Mouse (Mus musculus) embryonic facial prominence, embryonic 15.5 days (tissue): ENCODE results near the gene Mblac1. TPM values are rescaled to one million over a fixed set of nuclear protein-coding genes. Genes with fewer than 3 reads are reported as not detected.

Source experiments
- ATAC-seq: fragments of 200-750 bp; cut with Nextera tagmentation; 2 replicates; pipeline ENCODE4 v1.8.0; 2017; ENCODE audit warnings: low read depth, moderate TSS enrichment; ENCODE audit not compliant: insufficient number of reproducible peaks, low FRiP score, low TSS enrichment
- H3K27ac ChIP-seq: fragments of 300-500 bp; sonication (generic); replicated peaks from 2 replicates; pipeline ENCODE4 v1.5.1; 2015; ENCODE audit warnings: mild to moderate bottlenecking, inconsistent platforms
- H3K27me3 ChIP-seq: fragments of 300-500 bp; sonication (generic); 2 replicates; pipeline ENCODE4 v1.6.1; 2015; ENCODE audit warnings: inconsistent platforms
- H3K36me3 ChIP-seq: fragments of 300-500 bp; sonication (generic); 2 replicates; pipeline ENCODE4 v1.6.1; 2015; ENCODE audit warnings: mild to moderate bottlenecking, inconsistent platforms
- H3K4me1 ChIP-seq: fragments of 300-500 bp; sonication (generic); 2 replicates; pipeline ENCODE4 v1.6.1; 2015; ENCODE audit warnings: inconsistent platforms
- H3K4me2 ChIP-seq: fragments of 300-500 bp; sonication (generic); replicated peaks from 2 replicates; pipeline ENCODE4 v1.6.1; 2015; ENCODE audit warnings: mild to moderate bottlenecking, inconsistent platforms
- H3K4me3 ChIP-seq: fragments of 300-500 bp; sonication (generic); replicated peaks from 2 replicates; pipeline ENCODE4 v1.5.1; 2015; ENCODE audit warnings: mild to moderate bottlenecking, inconsistent platforms
- H3K9ac ChIP-seq: fragments of 300-500 bp; sonication (generic); 2 replicates; pipeline ENCODE4 v1.6.1; 2015; ENCODE audit warnings: inconsistent platforms
- H3K9me3 ChIP-seq: fragments of 300-500 bp; sonication (generic); replicated peaks from 2 replicates; pipeline ENCODE4 v1.6.1; 2016; ENCODE audit warnings: inconsistent platforms
- WGBS: fragments of 180-500 bp; shearing (Covaris S2); methylation state at CpG from one replicate; pipeline ENCODE4 v1.1.7; 2015; 5-methylcytosine and 5-hydroxymethylcytosine counted together
- polyA plus RNA-seq: library from polyadenylated mRNA; unstranded; fragments of >200 nt; fragmentation: Nextera tagmentation; extraction: Ambion mirVana; gene quantifications from 2 replicates; pipeline ENCODE4 v1.2.1, GENCODE M21; 2015

The Mblac1 gene
- polyA plus RNA-seq, 1 experiment from 2014 or later, result 8.6 TPM

- peak; percentile 94 for ATAC-seq
- Histone ChIP-seq H3K9me3 (no peaks in the 10 kb centered on the region), H3K27me3 (no peaks in the 10 kb centered on the region), H3K4me1 (peaks cover 28% of the 10 kb centered on the region), H3K9ac (peak within 1 kb of the TSS; percentile 51), H3K4me3 (peak within 1 kb of the TSS; percentile 74), H3K4me2 (peak within 1 kb of the TSS; percentile 91), H3K27ac (peak within 1 kb of the TSS; percentile 91), H3K36me3 (peaks cover 49% of the 10 kb centered on the region)
- WGBS, result under 1% methylated on average over 54 of the region's 54 CpGs
Observed at GRCm38 (mm10) chr5:138171695-138172491, 22.2 kb upstream of the Mblac1 start, which contains the start of the genes Ap4m1 and Mcm7. Gene Ap4m1 (plus strand): TSS chr5:138172002. Gene Mcm7 (minus strand): TSS chr5:138172422.

- H3K4me3 ChIP-seq, result no peak overlapping the region; the same call in 1 of the 2 replicates
- no peak overlapping the region for H3K9ac ChIP-seq
- peak overlapping the region; percentile 91 for H3K4me2 ChIP-seq
- H3K27ac ChIP-seq, result no peak overlapping the region
- 67% methylated on average over 3 of the region's 3 CpGs for whole genome bisulfite sequencing
- H3K9me3 ChIP-seq, result no peaks in the 10 kb centered on the region
- peaks cover 49% of the 10 kb centered on the region for H3K36me3 ChIP-seq
- no peak for ATAC-seq
- H3K4me1 ChIP-seq, result peaks cover 28% of the 10 kb centered on the region
- H3K27me3 ChIP-seq, result no peaks in the 10 kb centered on the region
Observed at GRCm38 (mm10) chr5:138173217-138173616, 20.9 kb upstream of the Mblac1 start.

GRCm38 (mm10) chr5:138186950-138187638, 7.0 kb upstream of the Mblac1 start, which contains the start of the genes Taf6 and Cnpy4:
Gene Taf6 (minus strand): TSS chr5:138187451.
Gene Cnpy4 (plus strand): TSS chr5:138187485.
- peak within 1 kb of the TSS; percentile 81 for H3K27ac ChIP-seq
- H3K4me3 ChIP-seq, result peak within 1 kb of the TSS; percentile 80
- WGBS, result under 1% methylated on average over 31 of the region's 31 CpGs
- H3K36me3 ChIP-seq, result peaks cover 44% of the 10 kb centered on the region
- peaks cover 16% of the 10 kb centered on the region for H3K4me1 ChIP-seq
- peak within 1 kb of the TSS; percentile 81 for H3K9ac ChIP-seq
- H3K27me3 ChIP-seq, result no peaks in the 10 kb centered on the region
- peak; percentile 83 for ATAC-seq
- H3K4me2 ChIP-seq, result peak within 1 kb of the TSS; percentile 64
- no peaks in the 10 kb centered on the region for H3K9me3 ChIP-seq

GRCm38 (mm10) chr5:138187661-138188306, 6.3 kb upstream of the Mblac1 start:
- peak overlapping the region; percentile 80 for H3K4me3 ChIP-seq
- peak overlapping the region; percentile 81 for H3K9ac ChIP-seq
- no peaks in the 10 kb centered on the region for H3K9me3 ChIP-seq
- WGBS, result 0% methylated on average over 10 of the region's 10 CpGs
- peak overlapping the region; percentile 81 for H3K27ac ChIP-seq
- H3K27me3 ChIP-seq, result no peaks in the 10 kb centered on the region
- H3K4me2 ChIP-seq, result peak overlapping the region; percentile 64
- peaks cover 16% of the 10 kb centered on the region for H3K4me1 ChIP-seq
- ATAC-seq, result peak; percentile 87
- H3K36me3 ChIP-seq, result peaks cover 44% of the 10 kb centered on the region

- 2% methylated on average over 29 of the region's 29 CpGs for WGBS
- H3K9me3 ChIP-seq, result no peaks in the 10 kb centered on the region
- peak overlapping the region; percentile 80 for H3K4me3 ChIP-seq
- no peaks in the 10 kb centered on the region for H3K27me3 ChIP-seq
- peaks cover 28% of the 10 kb centered on the region; the same call in 1 of the 2 replicates for H3K36me3 ChIP-seq
- peak overlapping the region; percentile 86 for H3K9ac ChIP-seq
- peak; percentile 47 for ATAC-seq
- H3K4me2 ChIP-seq, result peak overlapping the region; percentile 91
- H3K27ac ChIP-seq, result peak overlapping the region; percentile 82
- peaks cover 16% of the 10 kb centered on the region; the same call in 1 of the 2 replicates for H3K4me1 ChIP-seq
Observed at GRCm38 (mm10) chr5:138194755-138195345, 736 bp downstream of the Mblac1 start.

GRCm38 (mm10) chr5:138195463-138195862, 1.3 kb downstream of the Mblac1 start:
- Histone ChIP-seq H3K4me1 (peaks cover 16% of the 10 kb centered on the region; the same call in 1 of the 2 replicates), H3K36me3 (peaks cover 22% of the 10 kb centered on the region; the same call in 1 of the 2 replicates), H3K27ac (peak overlapping the region; percentile 82; the same call in 1 of the 2 replicates), H3K4me2 (peak overlapping the region; percentile 91), H3K4me3 (peak overlapping the region; percentile 80; the same call in 1 of the 2 replicates), H3K9ac (no peak overlapping the region), H3K9me3 (no peaks in the 10 kb centered on the region), H3K27me3 (no peaks in the 10 kb centered on the region)
- 63% methylated on average over 7 of the region's 7 CpGs for WGBS
- no peak for ATAC-seq

- Histone ChIP-seq H3K36me3 (no peaks in the 10 kb centered on the region), H3K9me3 (no peaks in the 10 kb centered on the region), H3K27ac (no peak overlapping the region), H3K9ac (no peak overlapping the region), H3K4me1 (peaks cover 13% of the 10 kb centered on the region; the same call in 1 of the 2 replicates), H3K27me3 (no peaks in the 10 kb centered on the region), H3K4me3 (no peak overlapping the region), H3K4me2 (no peak overlapping the region)
- ATAC-seq, result no peak
- WGBS, result 0% methylated on average over 1 of the region's 1 CpGs
Observed at GRCm38 (mm10) chr5:138199576-138199975, 5.5 kb downstream of the Mblac1 start.

- H3K9ac ChIP-seq, result no peak overlapping the region
- H3K9me3 ChIP-seq, result no peaks in the 10 kb centered on the region
- no peak overlapping the region for H3K27ac ChIP-seq
- no peak for ATAC-seq
- H3K4me2 ChIP-seq, result no peak overlapping the region
- H3K4me3 ChIP-seq, result no peak overlapping the region
- no peaks in the 10 kb centered on the region for H3K27me3 ChIP-seq
- no peaks in the 10 kb centered on the region for H3K36me3 ChIP-seq
- WGBS, result 81% methylated on average over 3 of the region's 3 CpGs
- H3K4me1 ChIP-seq, result no peaks in the 10 kb centered on the region
Observed at GRCm38 (mm10) chr5:138202086-138202485, 8.0 kb downstream of the Mblac1 start.

GRCm38 (mm10) chr5:138207253-138207652, 13.1 kb downstream of the Mblac1 start:
- no peak overlapping the region for H3K4me2 ChIP-seq
- H3K27ac ChIP-seq, result no peak overlapping the region
- H3K9ac ChIP-seq, result no peak overlapping the region
- no peak overlapping the region for H3K4me3 ChIP-seq
- H3K4me1 ChIP-seq, result no peaks in the 10 kb centered on the region
- H3K9me3 ChIP-seq, result no peaks in the 10 kb centered on the region
- WGBS, result 89% methylated on average over 1 of the region's 1 CpGs
- no peaks in the 10 kb centered on the region for H3K36me3 ChIP-seq
- no peak for ATAC-seq
- H3K27me3 ChIP-seq, result no peaks in the 10 kb centered on the region

- Histone ChIP-seq H3K27me3 (no peaks in the 10 kb centered on the region), H3K9ac (no peak overlapping the region), H3K27ac (no peak overlapping the region), H3K4me1 (no peaks in the 10 kb centered on the region), H3K9me3 (no peaks in the 10 kb centered on the region), H3K36me3 (no peaks in the 10 kb centered on the region), H3K4me2 (no peak overlapping the region), H3K4me3 (no peak overlapping the region)
- 83% methylated on average over 4 of the region's 4 CpGs for WGBS
- no peak for ATAC-seq
Observed at GRCm38 (mm10) chr5:138207873-138208272, 13.8 kb downstream of the Mblac1 start.
